Mouse (Mus musculus): Measurements from ENCODE around the gene Nhsl1.

Nhsl1 gene

DNA sequence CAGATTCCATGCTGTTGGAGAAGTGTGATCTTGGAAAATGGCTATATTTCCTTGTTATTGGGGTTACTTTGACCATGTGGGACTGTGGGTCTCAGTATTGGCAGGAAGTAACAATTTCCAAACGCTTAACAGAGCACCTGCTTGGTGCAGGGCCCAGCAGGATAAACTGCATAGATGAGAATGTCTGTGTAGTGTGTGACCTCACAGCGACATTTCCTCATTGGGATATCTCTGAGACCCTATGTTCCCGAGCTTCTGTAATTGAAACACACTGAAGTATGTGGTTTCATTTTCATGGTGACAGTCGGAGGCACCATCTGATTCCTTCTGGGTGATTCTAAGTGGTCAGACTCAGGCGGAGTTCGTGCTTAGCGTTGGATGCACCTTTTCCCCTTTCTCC, 75.5 kb downstream of the Nhsl1 start:
- in situ Hi-C loops (cut with MboI, MseI), result no loop called here

DNA sequence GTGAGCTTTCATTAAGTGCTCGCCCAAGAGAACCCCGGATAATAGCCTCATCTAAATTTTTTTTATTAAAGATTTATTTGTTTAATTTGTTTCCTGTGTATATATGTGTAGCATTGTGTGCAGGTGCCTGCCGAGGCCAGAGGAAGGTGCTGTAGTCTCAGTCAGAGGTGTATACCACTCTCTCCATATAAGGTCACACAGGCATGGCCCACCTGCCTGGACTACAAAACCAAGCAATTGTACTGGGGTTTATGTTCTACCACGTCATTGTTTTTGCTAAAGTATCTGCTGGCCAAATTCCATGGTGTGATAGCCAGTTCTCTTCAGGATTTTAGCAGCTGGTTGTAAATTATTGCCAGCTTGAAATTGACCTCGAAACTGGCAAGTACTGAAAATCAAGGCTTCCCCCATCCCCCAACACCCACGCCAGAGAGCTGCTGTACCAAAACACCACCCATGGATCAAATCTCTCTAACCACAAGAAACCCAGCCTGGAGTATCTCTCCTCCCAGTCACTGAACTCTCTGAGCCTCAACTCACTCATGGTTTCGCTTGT, 81.4 kb downstream of the Nhsl1 start:
- in situ Hi-C loops (cut with MboI, MseI), result loop anchor here (10.0 kb wide), 1 partner anchor 125 kb away; no protein-coding TSS in a partner anchor

DNA sequence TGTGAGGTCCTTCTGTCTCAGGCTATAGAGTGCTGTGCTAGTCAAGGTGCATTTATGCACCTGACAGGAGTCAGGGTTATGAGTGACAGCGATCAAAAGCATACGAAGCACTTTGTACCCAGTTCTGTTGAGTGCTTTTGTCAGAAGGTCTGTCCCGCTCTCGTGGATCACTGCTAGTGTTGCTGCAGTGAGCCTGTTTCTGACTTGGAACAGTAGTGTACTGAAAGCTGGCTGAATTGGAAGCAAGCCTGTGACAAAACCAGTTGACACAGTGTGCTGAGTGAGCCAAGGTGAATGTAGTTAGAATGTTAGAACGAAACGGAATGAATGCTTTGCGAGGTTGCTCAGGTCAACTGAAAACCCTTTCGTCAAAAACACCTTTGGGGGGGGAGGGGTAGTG, 82.2 kb downstream of the Nhsl1 start:
- in situ Hi-C loops (cut with MboI, MseI), result loop anchor here (10.0 kb wide), 1 partner anchor 124 kb away; no protein-coding TSS in a partner anchor

DNA sequence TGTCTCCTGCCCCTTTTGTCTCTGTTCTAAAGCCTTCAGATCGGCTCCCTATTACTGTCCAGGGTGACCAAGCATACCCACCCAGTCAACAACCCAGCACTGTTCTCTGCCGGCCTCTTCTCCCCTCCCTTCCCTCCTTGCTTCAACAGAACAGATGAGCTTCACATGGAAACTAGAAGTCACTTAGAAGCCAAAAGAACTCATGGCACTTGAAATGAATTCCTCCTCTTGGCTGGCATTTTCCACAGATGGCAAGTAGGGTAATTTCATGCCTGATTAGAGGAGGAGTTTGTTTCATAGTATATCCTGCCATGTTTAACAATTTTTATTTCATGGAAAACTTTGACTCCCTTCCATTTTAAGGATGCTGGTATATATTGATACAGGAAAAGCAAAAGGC, 85.2 kb downstream of the Nhsl1 start:
- in situ Hi-C loops (cut with MboI, MseI), result loop anchor here (10.0 kb wide), 1 partner anchor 121 kb away; no protein-coding TSS in a partner anchor

DNA sequence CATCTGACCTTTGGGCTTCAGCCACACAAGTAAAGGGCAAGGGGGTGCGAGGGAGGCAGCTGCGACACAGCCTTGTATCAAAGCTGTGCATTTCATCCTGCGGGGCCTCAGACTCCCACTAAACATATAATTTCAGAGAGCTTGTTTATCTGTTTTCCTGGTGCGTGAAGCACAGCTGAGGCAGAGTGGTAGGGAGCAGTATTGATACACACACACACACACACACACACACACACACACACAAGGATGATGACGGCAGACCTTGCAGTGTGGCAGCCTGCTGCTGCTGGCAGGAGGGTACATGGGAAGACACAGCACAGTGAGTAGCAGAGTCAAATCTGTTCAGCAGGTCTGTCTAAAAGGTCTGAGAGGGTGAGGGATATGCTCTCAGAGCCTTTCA, 85.9 kb downstream of the Nhsl1 start:
- in situ Hi-C loops (cut with MboI, MseI), result loop anchor here (10.0 kb wide), 1 partner anchor 120 kb away; no protein-coding TSS in a partner anchor

DNA sequence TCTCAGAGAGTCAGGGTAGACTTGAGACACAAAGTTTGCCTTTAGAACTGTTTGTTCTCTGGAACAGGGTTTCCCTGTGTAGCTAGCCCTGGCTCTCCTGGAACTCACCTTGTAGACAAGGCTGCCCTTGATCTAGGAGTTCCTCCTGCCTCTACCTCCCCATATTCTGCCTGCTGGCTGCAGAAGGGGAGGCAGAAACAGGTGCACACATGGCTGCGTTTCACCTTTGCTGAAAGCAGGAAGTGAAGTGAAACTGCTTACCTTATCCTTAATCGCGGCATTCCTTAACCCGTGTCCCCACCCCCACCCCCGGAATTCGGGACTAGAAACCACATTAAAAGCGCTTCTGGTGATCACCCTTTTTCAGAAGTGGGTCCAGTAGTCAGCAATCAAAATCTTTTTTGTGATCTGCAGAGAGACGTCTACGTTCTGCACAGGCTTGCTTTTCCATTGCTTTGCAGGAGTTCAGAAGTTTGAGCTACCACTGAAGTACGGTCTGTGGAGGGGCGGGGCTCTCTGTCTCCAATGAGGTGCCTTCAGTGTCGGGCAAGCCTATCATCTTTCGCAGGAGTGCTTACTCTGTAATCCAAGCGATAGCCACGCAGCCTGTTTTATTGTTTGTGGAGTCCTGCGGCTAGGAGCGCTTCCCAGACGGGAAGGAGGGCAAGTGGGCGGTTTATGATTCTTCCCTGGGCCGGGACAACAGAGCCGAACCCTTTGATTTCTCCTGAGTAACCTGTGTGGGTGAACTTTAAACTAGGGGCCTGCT, 88.5 kb downstream of the Nhsl1 start:
- in situ Hi-C loops (cut with MboI, MseI), result loop anchor here (10.0 kb wide), 1 partner anchor 118 kb away; no protein-coding TSS in a partner anchor

DNA sequence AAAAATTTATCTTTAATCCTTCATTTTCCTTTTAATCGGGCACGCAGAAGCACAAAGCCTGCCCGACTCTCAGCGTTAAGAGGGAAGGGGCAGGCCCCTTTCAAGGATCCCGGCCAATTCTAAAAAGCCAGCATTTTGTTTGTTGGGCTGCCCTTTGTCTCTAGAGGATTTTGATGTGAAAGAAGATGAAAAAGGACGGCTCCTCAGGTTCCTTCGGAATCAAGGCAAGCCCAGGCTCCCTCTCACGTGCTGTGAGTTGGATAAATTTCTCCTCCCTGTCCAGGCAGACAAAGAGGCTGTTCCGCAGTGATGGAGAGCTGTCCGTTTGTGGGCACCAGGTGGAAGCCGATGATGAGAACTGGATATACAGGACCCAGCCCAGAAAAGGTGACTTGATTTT, 89.3 kb downstream of the Nhsl1 start:
- in situ Hi-C loops (cut with MboI, MseI), result loop anchor here (10.0 kb wide), 1 partner anchor 117 kb away; no protein-coding TSS in a partner anchor

DNA sequence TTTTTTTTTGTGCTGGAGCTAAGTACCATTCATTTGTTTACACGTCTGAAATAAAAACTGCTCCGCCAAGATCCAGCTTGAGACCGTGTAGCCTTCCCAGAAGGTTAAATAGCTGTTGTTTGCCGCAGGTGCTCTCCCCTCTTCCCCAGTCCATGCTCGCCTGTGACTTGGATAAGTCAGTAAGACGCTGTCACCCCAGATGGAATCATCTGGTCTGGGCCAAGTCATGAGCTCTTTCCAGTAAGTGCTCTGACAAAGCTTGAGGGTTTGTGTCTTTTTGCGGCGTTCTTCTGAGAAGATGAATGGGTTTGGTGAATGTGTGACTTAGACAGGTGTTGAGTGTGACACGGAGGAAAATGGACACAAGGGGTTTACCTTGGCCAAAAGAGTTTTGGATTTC, 89.8 kb downstream of the Nhsl1 start:
- in situ Hi-C loops (cut with MboI, MseI), result loop anchor here (10.0 kb wide), 1 partner anchor 116 kb away; no protein-coding TSS in a partner anchor

DNA sequence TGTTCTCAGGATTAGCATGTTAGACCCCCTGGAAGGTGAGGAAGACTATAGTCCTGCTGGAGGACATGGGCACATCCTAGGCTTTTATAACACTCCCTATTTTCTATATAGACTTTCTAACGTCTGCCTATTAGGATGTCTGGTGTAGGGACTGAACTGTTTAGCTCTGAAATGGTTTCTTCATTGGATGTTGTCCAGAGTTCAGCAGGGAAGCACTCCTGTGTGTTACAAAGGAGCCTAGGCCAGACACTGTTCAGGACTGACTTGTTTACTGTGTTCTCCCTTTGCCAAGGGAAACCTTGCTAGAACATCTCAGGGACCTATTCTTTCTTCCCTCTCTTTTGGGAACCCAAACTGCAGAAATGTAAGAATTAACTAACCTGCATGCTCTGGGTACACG, 90.3 kb downstream of the Nhsl1 start:
- in situ Hi-C loops (cut with MboI, MseI), result loop anchor here (10.0 kb wide), 1 partner anchor 116 kb away; no protein-coding TSS in a partner anchor

DNA sequence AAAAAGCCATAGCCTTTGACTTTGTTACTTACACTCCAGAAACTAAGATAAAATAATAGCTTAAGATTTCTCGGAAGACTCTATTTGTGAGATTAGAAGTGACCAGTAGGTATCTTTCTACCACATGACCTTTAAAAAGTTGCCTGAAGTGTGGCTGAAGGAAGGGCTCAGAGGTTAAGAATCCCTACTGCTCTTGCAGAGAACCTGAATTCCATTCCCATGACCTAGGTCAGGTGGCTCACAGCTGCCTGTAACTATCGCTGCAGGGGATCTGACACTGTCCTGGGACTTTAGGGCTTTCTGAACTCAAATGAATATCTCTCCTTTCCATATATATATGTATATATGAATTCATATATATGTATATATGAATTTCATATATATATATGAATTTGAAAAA, 92.5 kb downstream of the Nhsl1 start:
- in situ Hi-C loops (cut with MboI, MseI), result no loop called here

DNA sequence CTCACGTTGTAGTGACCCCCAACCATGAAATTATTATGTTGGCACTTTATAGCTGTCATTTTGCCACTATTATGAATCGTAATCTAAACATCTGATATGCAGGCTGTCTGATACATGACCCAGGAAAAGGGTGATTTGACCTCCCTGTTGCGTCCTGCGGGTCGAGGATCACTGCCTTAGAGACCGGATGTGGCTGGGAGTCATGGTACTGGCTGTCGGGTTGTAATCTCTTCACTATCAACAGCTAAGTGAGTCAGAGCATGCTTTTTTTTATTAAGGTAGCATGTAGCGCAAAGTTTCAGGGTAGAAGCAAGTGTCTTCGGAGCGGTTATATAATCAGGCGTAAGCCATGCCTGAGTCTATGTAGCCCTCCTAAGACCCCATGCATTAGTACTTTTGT, 97.2 kb downstream of the Nhsl1 start:
- in situ Hi-C loops (cut with MboI, MseI), result no loop called here

DNA sequence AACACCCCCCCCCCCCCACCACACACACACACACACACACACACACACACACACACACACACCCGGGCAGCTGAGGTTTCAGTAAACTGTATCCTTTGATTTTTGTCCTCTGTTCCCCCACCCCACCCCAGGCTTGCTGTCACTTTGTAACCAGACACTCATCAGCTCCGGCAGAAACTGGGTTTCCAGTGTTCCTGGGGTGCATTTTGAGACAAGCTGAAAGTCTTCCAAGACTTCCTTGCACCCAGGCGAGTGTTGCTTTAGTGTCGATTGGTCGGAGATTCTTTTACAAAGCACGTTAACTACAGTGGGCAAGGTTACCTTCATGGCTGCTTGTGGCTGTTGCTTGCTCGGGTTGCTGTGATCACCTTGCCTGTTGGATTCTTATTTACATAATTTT, 99.4 kb downstream of the Nhsl1 start:
- in situ Hi-C loops (cut with MboI, MseI), result no loop called here

DNA sequence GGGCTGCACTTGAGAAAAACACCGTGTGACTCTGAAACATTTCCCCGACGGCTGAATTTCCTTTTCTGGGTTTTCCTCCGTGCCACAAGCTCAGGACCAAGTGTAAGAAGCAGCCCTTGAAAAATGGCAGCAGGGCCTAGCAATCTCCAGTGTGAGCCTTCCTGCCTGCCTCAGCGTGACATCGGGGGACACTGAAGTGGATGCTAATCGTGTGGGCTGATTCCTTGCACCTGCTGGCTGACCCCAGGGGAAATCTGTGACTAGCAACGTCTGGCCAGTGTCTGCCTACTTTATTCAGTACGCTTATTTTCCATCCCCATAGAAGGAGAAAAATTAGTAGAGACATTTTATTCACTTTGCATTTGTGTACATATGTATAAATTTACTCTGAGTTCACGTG, 100.7 kb downstream of the Nhsl1 start:
- in situ Hi-C loops (cut with MboI, MseI), result no loop called here

DNA sequence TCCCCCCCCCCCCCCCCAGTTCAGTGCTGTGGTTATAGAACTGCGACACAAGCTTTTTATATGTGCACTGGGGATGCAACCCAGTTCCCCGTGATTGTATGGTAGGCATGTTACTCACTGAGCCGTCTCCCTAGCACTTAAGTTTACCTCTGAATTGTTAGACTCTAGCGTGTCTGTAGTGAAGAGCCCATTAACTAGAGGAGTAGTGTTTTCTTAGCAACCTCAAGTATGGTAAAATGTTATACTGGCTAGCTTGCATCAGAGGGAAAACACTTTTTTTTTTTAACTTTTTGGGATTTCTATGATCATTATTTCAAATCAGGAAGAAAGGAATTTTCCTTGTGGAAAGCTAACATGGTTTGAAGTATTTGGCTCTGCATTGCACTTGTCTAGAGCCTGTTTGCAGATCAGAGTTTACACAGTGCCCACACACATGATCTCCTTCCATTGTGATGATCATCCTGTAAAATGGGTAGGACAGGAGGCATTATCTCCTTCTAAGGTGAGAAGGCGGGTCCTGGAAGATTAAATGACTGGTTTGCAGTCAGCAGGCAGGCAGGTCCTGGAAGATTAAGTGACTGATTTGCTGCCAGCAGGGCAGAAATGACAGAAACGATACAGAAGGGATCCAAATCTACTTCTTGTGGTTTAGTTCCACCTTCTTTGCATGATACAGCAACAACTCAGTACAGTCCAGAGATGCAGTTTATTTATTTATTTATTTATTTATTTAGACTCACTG, 101.6 kb downstream of the Nhsl1 start:
- in situ Hi-C loops (cut with MboI, MseI), result no loop called here

DNA sequence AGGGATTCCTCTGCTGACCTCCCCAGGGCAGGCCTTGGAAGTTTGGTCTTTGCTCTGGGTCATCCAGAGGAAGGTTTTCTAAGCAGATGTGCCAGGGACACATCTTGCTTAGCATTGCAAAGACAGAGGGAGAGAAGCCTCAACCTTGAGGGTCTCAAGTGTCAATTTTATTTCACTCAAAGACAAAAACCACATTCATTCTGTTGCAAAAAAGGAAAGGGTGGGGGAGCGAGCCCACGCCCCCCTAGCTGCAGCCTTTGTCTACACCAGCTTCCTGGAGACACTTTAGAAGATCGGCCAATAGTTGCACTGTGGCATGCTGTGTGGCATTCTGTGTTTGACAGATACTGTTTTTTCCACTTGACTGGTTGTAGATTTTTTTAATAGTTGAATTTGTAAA, 104.2 kb downstream of the Nhsl1 start:
- in situ Hi-C loops (cut with MboI, MseI), result no loop called here

DNA sequence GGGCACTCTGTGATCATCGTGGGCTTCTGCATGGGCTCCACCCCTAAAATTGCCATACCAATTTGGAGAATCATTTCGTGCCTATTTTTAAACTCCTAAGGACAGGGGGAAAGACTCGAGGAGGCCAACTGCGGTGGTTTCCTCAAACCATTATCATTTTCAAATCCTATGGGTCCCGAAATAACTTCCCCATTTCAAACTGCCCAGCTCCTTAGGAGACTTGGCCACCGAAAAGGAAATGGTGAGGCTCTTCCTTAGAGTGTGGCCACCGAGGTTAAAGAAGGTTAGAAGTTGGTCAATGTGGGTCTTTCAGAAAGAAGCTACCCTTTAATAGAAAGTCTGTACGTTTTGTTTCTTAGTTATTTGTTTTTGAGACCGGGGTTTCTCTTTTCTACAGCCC, 104.8 kb downstream of the Nhsl1 start:
- in situ Hi-C loops (cut with MboI, MseI), result no loop called here

DNA sequence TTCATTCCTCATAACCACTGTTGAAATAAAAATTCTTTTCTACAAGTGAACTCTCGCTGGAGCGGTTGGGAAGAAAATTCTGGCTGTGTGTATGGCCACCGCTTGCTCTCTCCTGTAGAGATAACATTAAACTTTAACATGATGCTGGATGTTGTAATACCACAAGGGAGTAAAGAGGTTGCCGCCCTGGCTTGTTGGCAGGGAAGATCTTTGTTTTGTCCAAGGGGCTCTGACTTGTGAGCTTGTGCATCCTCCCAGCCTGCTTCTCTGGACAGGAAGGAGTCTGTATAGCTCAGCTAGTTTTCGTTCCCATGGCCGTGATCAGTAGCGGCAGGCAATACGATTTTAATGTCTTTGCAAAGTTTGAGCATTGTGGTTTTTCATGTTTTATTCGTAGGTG, 109.1 kb downstream of the Nhsl1 start:
- in situ Hi-C loops (cut with MboI, MseI), result no loop called here

DNA sequence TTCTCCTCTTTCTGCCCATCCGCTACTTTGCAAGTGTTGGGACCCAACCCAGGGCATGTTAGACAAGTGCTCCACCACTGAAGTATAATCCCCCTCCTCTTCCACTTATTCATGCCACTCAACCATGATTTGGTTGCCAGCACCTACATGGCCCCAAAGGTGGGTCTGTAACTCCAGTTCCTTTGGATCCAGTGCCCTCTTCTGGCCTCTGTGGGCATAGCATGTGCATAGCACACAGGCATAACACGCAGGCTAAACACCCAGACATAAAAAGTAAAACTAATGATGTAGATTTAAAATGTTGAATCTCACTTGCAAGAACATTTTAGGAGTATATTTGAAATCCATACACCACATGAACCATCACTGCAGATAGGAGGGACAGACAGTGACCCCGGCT, 110.7 kb downstream of the Nhsl1 start:
- in situ Hi-C loops (cut with MboI, MseI), result no loop called here

DNA sequence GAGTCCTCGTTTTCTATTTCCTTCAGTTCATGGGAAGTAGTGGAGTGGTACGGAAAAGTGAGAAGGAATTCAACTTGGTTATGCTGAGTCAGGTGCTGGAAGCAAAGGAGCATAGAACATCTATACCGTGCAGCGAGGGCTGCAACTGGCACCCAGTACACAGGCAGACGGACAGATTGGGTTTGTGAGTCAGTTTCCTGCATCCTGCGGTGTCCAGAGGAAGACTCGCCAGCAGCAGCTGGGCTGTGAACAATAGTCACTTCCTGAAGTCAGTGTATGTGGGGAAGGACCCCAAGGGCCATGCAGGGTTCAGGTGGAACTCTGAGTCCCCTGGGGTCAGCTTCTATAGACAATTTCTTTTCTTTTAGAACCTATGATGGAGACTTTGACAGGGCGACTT, 111.4 kb downstream of the Nhsl1 start:
- in situ Hi-C loops (cut with MboI, MseI), result no loop called here

DNA sequence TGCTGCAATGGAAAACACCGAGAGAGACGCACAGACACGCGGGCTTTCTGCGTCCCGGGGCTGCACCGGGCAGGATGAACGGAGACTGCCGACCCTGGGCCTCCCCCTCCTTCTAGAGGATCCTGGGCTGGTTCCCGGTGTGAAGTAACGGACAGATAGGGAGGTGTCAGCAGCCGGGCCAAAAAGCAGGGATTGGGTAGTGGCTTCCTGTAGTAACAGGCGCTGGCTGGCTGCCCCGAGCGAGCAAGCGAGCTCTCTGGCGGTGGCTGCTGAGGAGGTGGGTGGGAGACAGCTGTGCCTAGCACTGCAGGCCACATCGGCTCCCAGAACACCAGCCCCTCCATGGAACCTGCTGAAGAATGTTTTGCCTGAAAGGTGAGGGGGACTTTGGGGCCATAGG, 112.2 kb downstream of the Nhsl1 start:
- in situ Hi-C loops (cut with MboI, MseI), result no loop called here

DNA sequence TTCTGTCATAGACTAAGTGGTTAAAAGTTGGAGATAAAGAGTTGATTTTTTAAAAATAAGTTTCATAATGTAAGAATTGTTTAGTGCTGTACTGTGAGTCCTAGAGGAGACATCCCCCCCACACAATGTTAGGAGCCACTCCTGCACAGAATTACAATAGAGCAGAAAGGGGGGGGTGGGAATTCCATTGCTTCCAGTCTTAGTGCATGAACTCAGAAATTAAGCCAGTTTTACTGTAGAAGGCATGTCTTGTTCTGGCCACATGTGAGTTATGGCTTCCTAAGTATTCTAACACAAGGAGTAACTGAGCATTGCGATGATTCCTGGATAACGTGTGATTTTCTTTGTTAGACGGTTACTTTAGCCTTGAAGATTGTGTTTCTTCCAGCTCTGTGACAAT, 112.8 kb downstream of the Nhsl1 start:
- in situ Hi-C loops (cut with MboI, MseI), result no loop called here

DNA sequence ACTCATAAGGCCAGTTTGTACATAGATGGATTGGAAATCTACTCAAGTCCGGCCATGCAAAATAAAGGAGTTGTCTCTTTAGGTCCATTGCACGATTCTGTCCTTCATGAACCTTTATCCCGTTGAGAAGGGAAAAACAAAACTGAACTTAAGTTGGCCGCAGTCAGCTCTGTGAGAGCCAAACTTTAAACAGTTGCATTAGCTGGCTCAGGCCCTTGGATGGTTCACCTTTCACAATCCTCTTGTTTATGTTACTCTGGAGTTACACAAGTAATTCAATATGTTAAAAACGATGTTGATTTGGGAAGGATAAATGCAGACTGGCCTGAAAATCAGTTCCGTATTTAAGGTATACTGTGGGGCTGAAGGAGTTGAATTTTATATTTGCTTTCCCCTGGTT, 116.7 kb downstream of the Nhsl1 start:
- in situ Hi-C loops (cut with MboI, MseI), result no loop called here
